Mouse (Mus musculus): ENCODE results near the gene Fam181a. TPM values are rescaled to one million over a fixed set of nuclear protein-coding genes. Genes with fewer than 3 reads are reported as not detected.

The Fam181a gene
- polyA plus RNA-seq, 1 experiment from 2014 or later = 4.0 TPM

Other genes starting within 250 kb of the Fam181a start
- gene Prima1, start 68.8 kb upstream of the Fam181a start, polyA plus RNA-seq (2015; fragmentation: Nextera tagmentation; extraction: Ambion mirVana) = 0.23 and 0.25 TPM in 2 replicates
- gene Asb2, start 45.0 kb downstream of the Fam181a start, polyA plus RNA-seq (2015; fragmentation: Nextera tagmentation; extraction: Ambion mirVana) = 0.55 and 0.74 TPM in 2 replicates
- 19.2 and 21.9 TPM in 2 replicates for gene Otub2, start 77.7 kb downstream of the Fam181a start, polyA plus RNA-seq (2015; fragmentation: Nextera tagmentation; extraction: Ambion mirVana)
- gene 9330161L09Rik, start 96.8 kb downstream of the Fam181a start, polyA plus RNA-seq (2015; fragmentation: Nextera tagmentation; extraction: Ambion mirVana) = 0.69 and 1.1 TPM in 2 replicates
- gene Ddx24, start 114.9 kb downstream of the Fam181a start, polyA plus RNA-seq (2015; fragmentation: Nextera tagmentation; extraction: Ambion mirVana) = 147 and 153 TPM in 2 replicates
- gene Ifi27, start 123.2 kb downstream of the Fam181a start, polyA plus RNA-seq (2015; fragmentation: Nextera tagmentation; extraction: Ambion mirVana) = 6.7 and 8.0 TPM in 2 replicates
- gene Ifi27l2a, start 132.7 kb downstream of the Fam181a start, polyA plus RNA-seq (2015; fragmentation: Nextera tagmentation; extraction: Ambion mirVana) = 3.1 and 6.2 TPM in 2 replicates
- gene Ifi27l2b, start 146.2 kb downstream of the Fam181a start, polyA plus RNA-seq (2015; fragmentation: Nextera tagmentation; extraction: Ambion mirVana) = not detected in 2 replicates
- gene Ppp4r4, start 221.3 kb downstream of the Fam181a start, polyA plus RNA-seq (2015; fragmentation: Nextera tagmentation; extraction: Ambion mirVana) = 1.8 and 1.9 TPM in 2 replicates

Data from forebrain, embryonic 15.5 days (tissue).